Mouse (Mus musculus) forebrain, postnatal 0 days (tissue): ENCODE data around the gene Slc37a4. TPM values are rescaled to one million over a fixed set of nuclear protein-coding genes. Genes with fewer than 3 reads are reported as not detected.
"Not testable (repeated sequence)": the region's sequence is repeated elsewhere in the genome, so short reads cannot be mapped to it uniquely, and the experiment has no call there.

Experiments used
- ATAC-seq: fragments of 200-750 bp; cut with Nextera tagmentation; 2 replicates; pipeline ENCODE4 v1.8.0; 2017; ENCODE audit warnings: mild to moderate bottlenecking, moderate library complexity
- DNase-seq: peaks from one replicate; pipeline ENCODE4 v3.0.0-alpha.2; 2015
- H3K27ac ChIP-seq: fragments of 300-500 bp; sonication (generic); 2 replicates; pipeline ENCODE4 v1.5.1; 2014; ENCODE audit warnings: low read depth, mild to moderate bottlenecking, antibody characterized with exemption, low read length, moderate library complexity, mixed read lengths
- H3K27me3 ChIP-seq: fragments of 300-500 bp; sonication (generic); 2 replicates; pipeline ENCODE4 v1.6.1; 2014; ENCODE audit warnings: mild to moderate bottlenecking, low read length, mixed read lengths; ENCODE audit not compliant: insufficient read depth
- H3K36me3 ChIP-seq: fragments of 300-500 bp; sonication (generic); 2 replicates; pipeline ENCODE4 v1.6.1; 2014; ENCODE audit warnings: mild to moderate bottlenecking, moderate library complexity; ENCODE audit not compliant: insufficient read depth
- H3K4me1 ChIP-seq: fragments of 300-500 bp; sonication (generic); 2 replicates; pipeline ENCODE4 v1.6.1; 2014; ENCODE audit warnings: antibody characterized with exemption; ENCODE audit not compliant: insufficient read depth
- H3K4me2 ChIP-seq: fragments of 300-500 bp; sonication (generic); 2 replicates; pipeline ENCODE4 v1.6.1; 2014; ENCODE audit warnings: low read depth, mild to moderate bottlenecking, moderate library complexity
- H3K4me3 ChIP-seq: fragments of 300-500 bp; sonication (generic); 2 replicates; pipeline ENCODE4 v1.5.1; 2014; ENCODE audit warnings: low read depth, low read length, mixed read lengths
- H3K9ac ChIP-seq: fragments of 300-500 bp; sonication (generic); 2 replicates; pipeline ENCODE4 v1.6.1; 2014; ENCODE audit warnings: mild to moderate bottlenecking
- H3K9me3 ChIP-seq: fragments of 300-500 bp; sonication (generic); 2 replicates; pipeline ENCODE4 v1.6.1; 2016; ENCODE audit warnings: low read length
- CTCF ChIP-seq: sonication (generic); IDR thresholded peaks from 2 replicates; pipeline ENCODE4 v1.5.1; 2016; ENCODE audit warnings: antibody characterized with exemption, control low read depth, low read depth
- WGBS: fragments of 180-500 bp; shearing (Covaris S2); extraction: QIAGEN DNeasy Blood & Tissue Kit; methylation state at CpG from one replicate; pipeline ENCODE4 v1.1.7; 2014; 5-methylcytosine and 5-hydroxymethylcytosine counted together
- polyA plus RNA-seq: library from polyadenylated mRNA; unstranded; fragments of >200 nt; fragmentation: Nextera tagmentation; extraction: Ambion mirVana; gene quantifications from 2 replicates; pipeline ENCODE4 v1.2.1, GENCODE M21; 2015
- total RNA-seq: library from RNA; depleted of rRNA; stranded (reverse); fragments of >200 nt; gene quantifications from 2 replicates; pipeline ENCODE4 v1.2.3, GENCODE M21; 2014

The Slc37a4 gene
- total and polyA plus RNA-seq, 2 experiments from 2014 or later = 39.4 to 69.5 TPM

- TF ChIP-seq CTCF = peak; percentile 58
- Histone ChIP-seq H3K27ac (no peak overlapping the region), H3K36me3 (peaks cover 62% of the 10 kb centered on the region), H3K9ac (no peak overlapping the region), H3K27me3 (no peaks in the 10 kb centered on the region), H3K9me3 (no peaks in the 10 kb centered on the region), H3K4me1 (peaks cover 6% of the 10 kb centered on the region), H3K4me3 (no peak overlapping the region), H3K4me2 (no peak overlapping the region)
- no peak for ATAC-seq
- WGBS = 75% methylated on average over 4 of the region's 4 CpGs
- no peak for DNase-seq
Measured at GRCm38 (mm10) chr9:44357207-44357606, 39.4 kb upstream of the Slc37a4 start.

GRCm38 (mm10) chr9:44361190-44361917, 35.3 kb upstream of the Slc37a4 start, which contains the start of gene Vps11:
Gene Vps11 (minus strand): TSS chr9:44361670.
- Histone ChIP-seq H3K9me3 (no peaks in the 10 kb centered on the region), H3K9ac (peak within 1 kb of the TSS; percentile 87), H3K4me2 (peak within 1 kb of the TSS; percentile 81), H3K27ac (peak within 1 kb of the TSS; percentile 86), H3K4me3 (peak within 1 kb of the TSS; percentile 81), H3K27me3 (no peaks in the 10 kb centered on the region), H3K4me1 (peaks cover 6% of the 10 kb centered on the region), H3K36me3 (peaks cover 20% of the 10 kb centered on the region)
- peak; percentile 97 for DNase-seq
- peak; percentile 8; the same call in 1 of the 2 replicates for TF ChIP-seq CTCF
- peak; percentile 96 for ATAC-seq
- whole genome bisulfite sequencing = under 1% methylated on average over 44 of the region's 44 CpGs

GRCm38 (mm10) chr9:44361931-44362330, 34.7 kb upstream of the Slc37a4 start:
- DNase-seq, H3K9me3 ChIP-seq, H3K27me3 ChIP-seq, H3K4me1 ChIP-seq: not testable (repeated sequence)
- peak; percentile 42; the same call in 1 of the 2 replicates for ATAC-seq
- peak overlapping the region; percentile 81 for H3K4me3 ChIP-seq
- H3K27ac ChIP-seq = peak overlapping the region; percentile 86
- whole genome bisulfite sequencing = 41% methylated on average over 4 of the region's 4 CpGs
- peaks cover 14% of the 10 kb centered on the region for H3K36me3 ChIP-seq
- peak overlapping the region; percentile 81 for H3K4me2 ChIP-seq
- H3K9ac ChIP-seq = peak overlapping the region; percentile 87

GRCm38 (mm10) chr9:44364480-44364879, 32.2 kb upstream of the Slc37a4 start:
- Histone ChIP-seq H3K4me2 (no peak overlapping the region), H3K27ac (no peak overlapping the region), H3K9ac (no peak overlapping the region), H3K9me3 (no peaks in the 10 kb centered on the region), H3K36me3 (peaks cover 3% of the 10 kb centered on the region; the same call in 1 of the 2 replicates), H3K27me3 (no peaks in the 10 kb centered on the region), H3K4me1 (peaks cover 6% of the 10 kb centered on the region), H3K4me3 (no peak overlapping the region)
- DNase-seq = no peak
- WGBS = 57% methylated on average over 3 of the region's 3 CpGs
- no peak for ATAC-seq
- TF ChIP-seq CTCF = peak; percentile 49

GRCm38 (mm10) chr9:44373386-44373785, 23.3 kb upstream of the Slc37a4 start:
- Histone ChIP-seq H3K4me3 (no peak overlapping the region), H3K4me2 (no peak overlapping the region), H3K9ac (no peak overlapping the region), H3K27ac (no peak overlapping the region), H3K36me3 (no peaks in the 10 kb centered on the region), H3K27me3 (no peaks in the 10 kb centered on the region), H3K9me3 (no peaks in the 10 kb centered on the region), H3K4me1 (no peaks in the 10 kb centered on the region)
- no peak for ATAC-seq
- TF ChIP-seq CTCF = no peak
- DNase-seq = no peak

GRCm38 (mm10) chr9:44376141-44376540, 20.5 kb upstream of the Slc37a4 start:
- ATAC-seq (no peak), DNase-seq (no peak)
- Histone ChIP-seq H3K36me3 (peaks cover 2% of the 10 kb centered on the region), H3K4me3 (no peak overlapping the region), H3K4me2 (no peak overlapping the region), H3K9me3 (no peaks in the 10 kb centered on the region), H3K9ac (no peak overlapping the region), H3K27ac (no peak overlapping the region), H3K4me1 (peaks cover 6% of the 10 kb centered on the region), H3K27me3 (no peaks in the 10 kb centered on the region)
- WGBS = 85% methylated on average over 6 of the region's 6 CpGs
- TF ChIP-seq CTCF = no peak

- H3K36me3 ChIP-seq = peaks cover 14% of the 10 kb centered on the region
- 88% methylated on average over 2 of the region's 2 CpGs for WGBS
- not testable (repeated sequence) for H3K4me2 ChIP-seq, ATAC-seq, H3K9me3 ChIP-seq, H3K4me3 ChIP-seq, DNase-seq, H3K27me3 ChIP-seq, H3K4me1 ChIP-seq, H3K9ac ChIP-seq, H3K27ac ChIP-seq
Measured at GRCm38 (mm10) chr9:44377335-44377734, 19.3 kb upstream of the Slc37a4 start.
